Mouse (Mus musculus) testis, postnatal 14 days (tissue): ENCODE results near the gene Otos.

Experiments used
- DNase-seq: peaks from one replicate; pipeline ENCODE4 v3.0.0; 2021; ENCODE audit warnings: low spot score

Gene Otos

DNA sequence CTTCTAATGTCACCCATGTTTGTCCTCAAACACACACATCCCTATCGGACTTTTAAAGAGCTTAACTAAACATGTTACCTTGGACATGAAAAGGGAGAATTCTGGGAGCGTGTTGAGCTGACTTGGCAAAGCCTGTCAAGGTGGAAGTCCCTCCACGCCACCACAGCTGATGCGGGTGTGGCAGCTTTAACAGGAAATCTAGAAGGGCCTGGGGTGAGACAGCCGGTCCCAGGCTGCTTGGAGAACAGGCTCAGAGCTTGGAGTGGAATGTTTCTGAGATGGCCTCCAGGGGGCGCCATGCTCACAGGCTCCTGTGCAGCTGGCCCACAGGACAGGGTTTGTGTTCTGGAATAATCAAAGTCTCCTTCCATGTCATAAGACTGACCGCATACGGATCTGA, at the start of gene Otos:
TSS of gene Otos (minus strand) at position 169 of the 400 bp plus-strand sequence.
- DNase-seq = peak; percentile 72

DNA sequence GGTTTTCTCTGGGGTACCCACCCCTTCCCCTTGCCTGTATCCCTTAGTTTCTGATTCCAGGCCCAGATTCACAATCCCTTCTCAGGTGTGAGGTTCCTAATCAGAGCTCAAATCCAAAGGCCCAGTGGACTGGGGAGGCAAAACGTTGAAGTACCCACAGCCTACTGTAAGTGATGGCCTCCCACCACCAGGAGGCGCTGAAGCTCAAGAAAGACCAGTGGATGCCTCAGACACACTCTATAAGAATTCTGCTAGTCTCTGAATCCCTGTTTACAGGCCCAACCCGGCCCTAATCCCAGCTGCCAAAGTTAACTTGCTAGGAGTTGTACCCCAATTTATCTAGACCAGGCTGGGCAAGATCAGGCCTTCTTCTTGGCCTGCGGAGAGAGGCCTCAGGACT, 48.2 kb upstream of the Otos start:
- peak; percentile 65 for DNase-seq

GRCm38 (mm10) chr1:92695751-92696150, 47.1 kb upstream of the Otos start:
- DNase-seq = no peak

GRCm38 (mm10) chr1:92691166-92691844, 42.7 kb upstream of the Otos start:
- DNase-seq = no peak

- DNase-seq = no peak
Measured at GRCm38 (mm10) chr1:92686994-92687393, 38.4 kb upstream of the Otos start.

- no peak for DNase-seq
Measured at GRCm38 (mm10) chr1:92683151-92683550, 34.5 kb upstream of the Otos start.

GRCm38 (mm10) chr1:92680668-92681603, 32.3 kb upstream of the Otos start:
- no peak for DNase-seq

DNA sequence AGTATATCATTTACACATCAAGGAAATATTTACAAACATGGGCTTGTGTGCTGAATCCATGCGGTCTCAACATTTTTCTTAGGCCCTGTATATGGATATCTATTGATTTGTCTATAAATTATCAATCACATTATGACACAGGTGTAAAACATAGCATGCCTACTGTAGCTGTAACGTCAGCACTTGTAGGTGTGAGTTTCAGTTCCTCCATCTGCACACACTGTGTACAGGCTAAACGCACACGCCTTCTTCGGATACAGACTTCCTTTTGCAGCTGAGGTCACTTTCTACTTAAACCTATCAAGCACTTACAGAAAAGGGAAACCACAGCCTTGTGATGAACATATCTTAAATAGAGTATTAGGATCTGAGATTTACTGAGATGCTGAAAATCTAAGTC, 30.1 kb upstream of the Otos start:
- DNase-seq = no peak

GRCm38 (mm10) chr1:92676676-92676975, 28.0 kb upstream of the Otos start:
- no peak for DNase-seq

DNA sequence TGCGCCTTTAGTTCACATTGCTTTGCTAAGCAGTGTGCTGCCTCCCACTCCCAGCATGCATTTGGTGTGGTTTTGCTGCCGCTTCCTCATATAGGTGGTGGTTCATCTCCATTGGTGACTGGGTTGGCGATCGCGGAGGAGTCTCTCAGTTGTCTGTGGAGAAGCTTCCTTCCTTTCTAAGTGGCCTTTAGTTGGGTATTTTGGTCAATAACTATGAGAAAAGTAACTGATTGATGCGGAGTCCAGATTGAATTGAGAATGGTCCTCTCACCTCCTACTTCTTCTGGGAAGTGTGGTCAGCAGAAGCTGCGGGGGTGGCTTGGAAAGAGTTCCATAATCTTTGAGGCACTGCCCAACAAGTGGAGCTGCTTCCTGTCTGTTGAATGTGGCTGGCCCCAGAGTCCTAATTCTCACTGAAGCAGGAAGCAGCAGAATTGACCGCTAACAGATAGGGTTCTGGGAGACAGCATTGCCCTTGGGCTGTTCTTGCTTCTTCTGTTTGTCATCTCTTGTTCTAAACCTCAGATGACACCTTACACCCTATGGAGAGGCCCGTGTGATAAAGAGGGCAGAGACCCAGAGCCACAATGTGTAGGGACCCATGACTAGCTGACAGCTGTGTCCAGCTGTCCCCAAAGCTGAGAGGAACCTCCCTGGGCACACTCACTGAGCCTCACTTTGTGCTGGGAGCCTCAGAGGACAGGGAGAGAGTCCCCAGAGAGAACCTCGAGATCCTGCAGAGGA, 27.5 kb upstream of the Otos start:
- DNase-seq = no peak

DNA sequence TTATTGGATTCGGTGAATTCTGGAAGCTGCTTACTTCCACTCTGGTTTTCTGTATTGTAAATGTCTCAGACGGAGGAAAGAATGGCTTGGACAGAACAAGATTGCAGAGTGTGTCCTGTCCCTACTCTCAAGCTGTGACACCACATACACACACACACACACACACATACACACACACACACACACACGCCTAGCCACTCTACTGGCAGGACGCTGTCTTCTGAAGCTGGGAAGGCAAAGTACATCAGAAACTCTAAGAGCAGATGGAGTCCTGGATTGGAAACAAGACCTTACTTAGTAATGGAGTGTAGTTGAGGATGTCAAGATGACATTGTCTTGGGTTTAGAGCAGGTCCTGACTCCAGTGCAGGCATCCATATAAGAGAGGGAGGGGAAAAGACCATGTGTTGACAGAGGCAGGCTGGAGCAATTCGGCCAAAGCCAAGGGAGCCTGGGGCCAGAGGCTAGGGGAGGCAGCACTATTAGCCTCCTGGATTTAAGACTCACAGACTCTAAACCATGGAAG, 24.7 kb upstream of the Otos start:
- DNase-seq = no peak

GRCm38 (mm10) chr1:92671326-92671725, 22.7 kb upstream of the Otos start:
- DNase-seq = no peak

GRCm38 (mm10) chr1:92669430-92669829, 20.8 kb upstream of the Otos start:
- no peak for DNase-seq

GRCm38 (mm10) chr1:92667106-92667505, 18.5 kb upstream of the Otos start:
- no peak for DNase-seq

- DNase-seq = no peak
Measured at GRCm38 (mm10) chr1:92659392-92659791, 10.8 kb upstream of the Otos start.

GRCm38 (mm10) chr1:92657025-92657820, 8.6 kb upstream of the Otos start:
- no peak for DNase-seq

DNA sequence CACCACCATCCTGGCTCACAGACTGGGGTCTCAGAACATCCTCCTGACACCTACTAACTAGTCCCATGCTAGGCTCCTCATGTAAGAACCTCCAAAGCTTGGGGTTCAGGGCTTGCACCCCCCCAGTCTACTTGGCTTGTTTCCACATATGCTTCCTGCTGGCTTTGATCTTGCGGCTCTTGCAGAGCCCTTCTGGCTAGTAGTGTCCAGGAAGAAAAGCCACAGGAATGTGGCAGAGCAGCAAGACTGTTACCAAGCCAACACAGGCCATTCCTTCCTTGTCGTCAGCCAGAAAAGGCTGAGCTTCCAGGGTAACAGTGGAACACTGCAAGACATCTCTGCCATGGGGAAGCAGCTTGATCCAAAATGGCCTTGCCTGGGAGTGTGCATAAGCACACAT, 6.0 kb upstream of the Otos start:
- no peak for DNase-seq

- no peak for DNase-seq
Measured at GRCm38 (mm10) chr1:92653179-92653578, 4.5 kb upstream of the Otos start.

DNA sequence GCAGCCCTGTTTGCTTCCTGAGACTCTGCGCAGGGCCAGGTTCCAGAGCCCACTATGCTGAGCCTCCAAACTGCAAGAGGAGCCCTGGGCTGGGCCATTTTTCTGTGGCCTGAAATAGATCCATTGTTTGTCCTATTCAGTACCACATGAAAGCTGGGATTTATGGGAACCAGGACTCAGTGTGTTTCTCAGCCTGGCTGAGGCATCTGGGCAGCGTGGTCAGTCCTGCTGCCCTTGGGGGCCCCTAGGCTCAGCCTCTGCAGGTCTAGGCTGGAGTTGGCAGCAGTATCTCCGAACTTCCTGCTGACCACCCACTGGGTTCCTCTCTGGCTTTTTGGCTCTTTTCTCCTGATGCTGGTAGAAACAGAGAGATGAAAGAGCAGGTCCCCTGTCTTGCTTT, 2.8 kb upstream of the Otos start:
- DNase-seq = no peak

DNA sequence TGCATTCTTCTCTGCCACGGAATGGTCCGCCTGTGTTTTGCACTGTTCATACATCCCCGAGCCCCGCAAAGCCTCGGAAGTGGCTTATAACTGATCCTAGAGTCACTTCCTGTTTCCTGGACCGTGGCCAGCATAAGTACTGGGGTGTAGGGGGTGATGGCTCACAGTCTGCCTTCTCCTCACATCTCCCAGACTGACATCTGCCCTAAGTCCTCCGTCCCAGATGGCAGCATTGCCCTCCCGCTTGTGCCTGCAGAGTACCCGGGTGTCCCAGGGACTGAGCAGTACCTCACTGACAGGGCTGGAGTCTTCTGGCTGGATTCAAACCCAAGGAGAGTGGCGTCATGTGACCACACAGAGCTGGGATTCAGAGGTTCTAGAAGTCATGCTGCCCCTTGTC, 444 bp downstream of the Otos start:
- DNase-seq = no peak

DNA sequence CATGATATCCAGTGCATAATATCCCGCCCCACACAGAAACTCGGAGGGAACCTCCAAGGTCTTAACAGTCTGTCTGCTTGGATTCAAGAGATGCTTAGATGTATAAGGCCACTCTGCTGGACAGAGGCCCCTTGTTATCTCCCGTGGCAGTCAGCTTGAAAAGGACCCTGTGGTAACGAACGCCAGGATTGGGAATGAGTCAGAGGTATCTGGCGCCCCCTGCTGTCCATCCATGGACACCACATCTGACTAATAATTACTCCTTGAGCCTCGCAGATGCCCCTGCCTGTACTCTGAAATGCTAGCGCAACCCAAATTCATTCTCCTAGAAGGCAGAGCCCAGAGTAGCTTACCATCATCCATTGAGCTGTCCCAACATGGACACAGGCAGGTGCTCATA, 889 bp downstream of the Otos start:
- peak; percentile 57 for DNase-seq

GRCm38 (mm10) chr1:92647026-92647425, 1.6 kb downstream of the Otos start:
- DNase-seq = no peak
